Comparison of ENCODE assay signal across 8 mouse cellular contexts in genomic region chr1:159396515-159396914, GRCm38 (mm10).
A peak's percentile ranks its signal among the peaks of the same experiment; 100 is the strongest.
DNase-seq lines count a peak whose midpoint lies in the region; ATAC-seq and TF ChIP-seq lines count a peak whose summit lies in the region.

No protein-coding gene starts in this region.

- H3K4me1 ChIP-seq in intestine, embryonic 14.5 days (replicated peaks; ENCODE audit: control insufficient read depth, insufficient read depth, low read length): peaks cover 12% of the 10 kb centered on the region
- H3K4me1 ChIP-seq in liver, adult 2 months (ENCODE audit: control insufficient read depth, insufficient read depth, low read length): peaks cover 2% of the 10 kb centered on the region; the same call in 1 of the 2 replicates
- peaks cover 6% of the 10 kb centered on the region; the same call in 1 of the 2 replicates for H3K4me1 ChIP-seq in neural tube, embryonic 11.5 days (ENCODE audit: control insufficient read depth, insufficient read depth, low read length)

- no peak for TF ChIP-seq POLR2A in liver, adult 2 months (IDR thresholded peaks at IDR 0.05; ENCODE audit: extremely low read depth, insufficient read depth, low read length)

- H3K4me3 ChIP-seq in intestine, embryonic 14.5 days (ENCODE audit: low read depth, low read length): no peak overlapping the region
- no peak overlapping the region for H3K4me3 ChIP-seq in liver, adult 2 months (ENCODE audit: insufficient read depth, low read depth, low read length)
- H3K4me3 ChIP-seq in neural tube, embryonic 11.5 days (ENCODE audit: low read depth, low read length): no peak overlapping the region

- no peak overlapping the region for H3K9ac ChIP-seq in intestine, embryonic 14.5 days (ENCODE audit: low read length)
- no peak overlapping the region for H3K9ac ChIP-seq in liver, adult 2 months (ENCODE audit: low read depth, low read length)
- no peak overlapping the region for H3K9ac ChIP-seq in neural tube, embryonic 11.5 days (ENCODE audit: low read length)

- H3K79me2 ChIP-seq in liver, adult 2 months (ENCODE audit: control insufficient read depth, insufficient read depth, low read length): no peaks in the 10 kb centered on the region

- DNase-seq in urinary bladder, adult 2 months (ENCODE audit: low spot score): peak; percentile 26
- DNase-seq in urinary bladder, postnatal 10 days (ENCODE audit: low spot score): no peak
- peak; percentile 35 for DNase-seq in cerebellum, adult 9-10 months
- peak; percentile 23 to 47 for DNase-seq in frontal cortex, postnatal 25 days (ENCODE audit: low spot score in 2 of 2)
- peak; percentile 75 for DNase-seq in intestine, embryonic 14.5 days (ENCODE audit: low spot score)
- DNase-seq in liver, adult 2 months (ENCODE audit: extremely low read depth, low read depth, low spot score): no peak
- DNase-seq in neural tube, embryonic 11.5 days (ENCODE audit: low spot score): peak; percentile 49
- DNase-seq in urinary bladder, postnatal 14 days (ENCODE audit: low spot score): peak; percentile 13

- H3K9me3 ChIP-seq in intestine, embryonic 14.5 days (ENCODE audit: control insufficient read depth, low read length): no peaks in the 10 kb centered on the region
- no peaks in the 10 kb centered on the region for H3K9me3 ChIP-seq in neural tube, embryonic 11.5 days (ENCODE audit: control insufficient read depth, low read length)

- 9% methylated on average over 9 of the region's 9 CpGs for WGBS in intestine, embryonic 14.5 days
- 10% methylated on average over 9 of the region's 9 CpGs for WGBS in liver, adult 2 months
- 8% methylated on average over 9 of the region's 9 CpGs for WGBS in neural tube, embryonic 11.5 days

- ATAC-seq in intestine, embryonic 14.5 days (replicated peaks; ENCODE audit: low FRiP score, low TSS enrichment, low read depth): no peak
- no peak for ATAC-seq in neural tube, embryonic 11.5 days (ENCODE audit: insufficient read depth, low FRiP score, low TSS enrichment)

- H3K27ac ChIP-seq in intestine, embryonic 14.5 days (ENCODE audit: low read depth): no peak overlapping the region
- H3K27ac ChIP-seq in liver, adult 2 months (replicated peaks; ENCODE audit: insufficient read depth, low read depth, low read length): no peak overlapping the region
- H3K27ac ChIP-seq in neural tube, embryonic 11.5 days (ENCODE audit: low read depth, low read length): no peak overlapping the region

- H3K27me3 ChIP-seq in intestine, embryonic 14.5 days (replicated peaks; ENCODE audit: control insufficient read depth, insufficient read depth, low read length): no peaks in the 10 kb centered on the region
- H3K27me3 ChIP-seq in liver, adult 2 months (ENCODE audit: control insufficient read depth, insufficient read depth, low read length): no peaks in the 10 kb centered on the region
- no peaks in the 10 kb centered on the region for H3K27me3 ChIP-seq in neural tube, embryonic 11.5 days (ENCODE audit: control insufficient read depth, insufficient read depth, low read length)

- TF ChIP-seq CTCF in liver, adult 2 months (IDR thresholded peaks at IDR 0.05; ENCODE audit: low read depth, low read length): peak; percentile 50

- peak overlapping the region; percentile 41 for H3K4me2 ChIP-seq in intestine, embryonic 14.5 days (ENCODE audit: low read length)
- no peak overlapping the region for H3K4me2 ChIP-seq in neural tube, embryonic 11.5 days (ENCODE audit: low read depth)

- H3K36me3 ChIP-seq in intestine, embryonic 14.5 days (ENCODE audit: control insufficient read depth, insufficient read depth, low read length): no peaks in the 10 kb centered on the region
- no peaks in the 10 kb centered on the region for H3K36me3 ChIP-seq in liver, adult 2 months (ENCODE audit: control insufficient read depth, insufficient read depth, low read length)
- H3K36me3 ChIP-seq in neural tube, embryonic 11.5 days (ENCODE audit: control insufficient read depth, insufficient read depth, low read length): no peaks in the 10 kb centered on the region

Comparison
In these comparisons a context has a peak if more than half of its experiments do, and no peak if none do; other contexts are left out.
1. DNase-seq: peak in urinary bladder, adult 2 months (single experiment), cerebellum, adult 9-10 months (single experiment), frontal cortex, postnatal 25 days (2 of 2), intestine, embryonic 14.5 days (single experiment), neural tube, embryonic 11.5 days (single experiment) and urinary bladder, postnatal 14 days (single experiment); none in urinary bladder, postnatal 10 days (single experiment) and liver, adult 2 months (single experiment).